Mouse (Mus musculus): ENCODE measurements at regions not wholly inside any gene's neighbourhood (a gene's known extent, or its start where the extent isn't known, plus 50 kb on each side); places are given as distances from the start of the nearest gene placed in this dataset.
A peak's percentile ranks its signal among the peaks of the same experiment; 100 is the strongest.

DNA sequence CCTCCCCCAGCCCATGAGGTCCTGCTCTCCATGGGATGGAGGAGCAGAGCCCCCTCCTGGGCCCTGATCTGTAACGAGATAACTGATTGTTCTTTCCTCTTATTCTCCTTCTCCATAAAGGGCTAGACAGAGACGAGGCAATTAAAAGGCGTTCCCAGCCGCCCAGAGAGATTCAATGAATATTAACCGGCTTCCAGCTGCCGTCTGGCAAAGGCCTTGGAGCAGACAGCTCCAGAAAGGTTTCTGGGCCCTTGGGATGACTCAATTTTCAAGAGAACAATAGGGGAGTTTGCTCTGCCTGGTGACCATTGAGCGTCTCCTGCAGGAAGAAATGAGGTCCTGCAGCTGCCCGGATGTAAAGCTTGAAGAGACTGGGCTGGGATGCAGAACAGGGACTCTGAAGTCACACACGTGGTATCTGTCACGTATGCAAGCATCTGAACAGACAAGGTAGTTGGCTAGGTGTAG is 104.0 kb upstream of the Pcbd1 start:
- DNase-seq (ENCODE audit: low spot score) = no peak
- H3K4me3 ChIP-seq = no peak overlapping the region
- 20% methylated on average over 10 of the region's 10 CpGs for WGBS
- H3K27me3 ChIP-seq (ENCODE audit: low read depth, poor library complexity, severe bottlenecking) = no peaks in the 10 kb centered on the region
- H3K36me3 ChIP-seq = no peaks in the 10 kb centered on the region
- no peaks in the 10 kb centered on the region for H3K9me3 ChIP-seq (replicated peaks)
- H3K4me1 ChIP-seq = peaks cover 15% of the 10 kb centered on the region
- H3K27ac ChIP-seq = no peak overlapping the region

GRCm38 (mm10) chr10:60981770-60982169 is 107.4 kb upstream of the Pcbd1 start:
- Histone ChIP-seq H3K4me3 (no peak overlapping the region), H3K27me3 (ENCODE audit: low read depth, poor library complexity, severe bottlenecking) (0 out of 2 replicates have a peak, but pooled peaks cover 6% of the 10 kb centered on the region), H3K9me3 (replicated peaks) (no peaks in the 10 kb centered on the region), H3K36me3 (no peaks in the 10 kb centered on the region), H3K27ac (no peak overlapping the region), H3K4me1 (peaks cover 24% of the 10 kb centered on the region)
- WGBS = 24% methylated on average over 6 of the region's 6 CpGs
- no peak for DNase-seq (ENCODE audit: low spot score)

- H3K4me1 ChIP-seq = no peaks in the 10 kb centered on the region
- H3K9me3 ChIP-seq (replicated peaks) = no peaks in the 10 kb centered on the region
- H3K27me3 ChIP-seq (ENCODE audit: low read depth, poor library complexity, severe bottlenecking) = no peaks in the 10 kb centered on the region
- no peak overlapping the region for H3K4me3 ChIP-seq
- no peak overlapping the region for H3K27ac ChIP-seq
- DNase-seq (ENCODE audit: low spot score) = no peak
- no peaks in the 10 kb centered on the region for H3K36me3 ChIP-seq
- WGBS = 53% methylated on average over 2 of the region's 2 CpGs
Measured at GRCm38 (mm10) chr10:60973615-60974014, 115.5 kb upstream of the Pcbd1 start.

- H3K4me3 ChIP-seq = no peak overlapping the region
- no peaks in the 10 kb centered on the region for H3K27me3 ChIP-seq (ENCODE audit: low read depth, poor library complexity, severe bottlenecking)
- DNase-seq (ENCODE audit: low spot score) = no peak
- WGBS = 83% methylated on average over 10 of the region's 10 CpGs
- no peak overlapping the region for H3K27ac ChIP-seq
- no peaks in the 10 kb centered on the region for H3K9me3 ChIP-seq (replicated peaks)
- H3K36me3 ChIP-seq = no peaks in the 10 kb centered on the region
- peaks cover 10% of the 10 kb centered on the region; the same call in 1 of the 2 replicates for H3K4me1 ChIP-seq
Measured at GRCm38 (mm10) chr10:60964843-60965242, 124.3 kb upstream of the Pcbd1 start.

GRCm38 (mm10) chr10:60957820-60958233 is 126.4 kb upstream of the Unc5b start:
- Histone ChIP-seq H3K4me1 (peaks cover 11% of the 10 kb centered on the region; the same call in 1 of the 2 replicates), H3K27ac (no peak overlapping the region), H3K36me3 (no peaks in the 10 kb centered on the region), H3K9me3 (replicated peaks) (no peaks in the 10 kb centered on the region), H3K27me3 (ENCODE audit: low read depth, poor library complexity, severe bottlenecking) (0 out of 2 replicates have a peak, but pooled peaks cover 5% of the 10 kb centered on the region), H3K4me3 (no peak overlapping the region)
- no peak for DNase-seq (ENCODE audit: low spot score)
- 55% methylated on average over 17 of the region's 17 CpGs for WGBS

GRCm38 (mm10) chr10:60955467-60955866 is 124.1 kb upstream of the Unc5b start:
- no peak for DNase-seq (ENCODE audit: low spot score)
- no peak overlapping the region for H3K4me3 ChIP-seq
- H3K4me1 ChIP-seq = peaks cover 8% of the 10 kb centered on the region; the same call in 1 of the 2 replicates
- H3K27me3 ChIP-seq (ENCODE audit: low read depth, poor library complexity, severe bottlenecking) = 0 out of 2 replicates have a peak, but pooled peaks cover 8% of the 10 kb centered on the region
- no peak overlapping the region for H3K27ac ChIP-seq
- no peaks in the 10 kb centered on the region for H3K36me3 ChIP-seq
- no peaks in the 10 kb centered on the region for H3K9me3 ChIP-seq (replicated peaks)
- 47% methylated on average over 9 of the region's 9 CpGs for WGBS

GRCm38 (mm10) chr10:60952495-60952894 is 121.1 kb upstream of the Unc5b start:
- Histone ChIP-seq H3K27ac (no peak overlapping the region), H3K27me3 (ENCODE audit: low read depth, poor library complexity, severe bottlenecking) (0 out of 2 replicates have a peak, but pooled peaks cover 3% of the 10 kb centered on the region), H3K9me3 (replicated peaks) (no peaks in the 10 kb centered on the region), H3K36me3 (no peaks in the 10 kb centered on the region), H3K4me1 (peaks cover 14% of the 10 kb centered on the region), H3K4me3 (no peak overlapping the region)
- 19% methylated on average over 7 of the region's 7 CpGs for WGBS
- no peak for DNase-seq (ENCODE audit: low spot score)

DNA sequence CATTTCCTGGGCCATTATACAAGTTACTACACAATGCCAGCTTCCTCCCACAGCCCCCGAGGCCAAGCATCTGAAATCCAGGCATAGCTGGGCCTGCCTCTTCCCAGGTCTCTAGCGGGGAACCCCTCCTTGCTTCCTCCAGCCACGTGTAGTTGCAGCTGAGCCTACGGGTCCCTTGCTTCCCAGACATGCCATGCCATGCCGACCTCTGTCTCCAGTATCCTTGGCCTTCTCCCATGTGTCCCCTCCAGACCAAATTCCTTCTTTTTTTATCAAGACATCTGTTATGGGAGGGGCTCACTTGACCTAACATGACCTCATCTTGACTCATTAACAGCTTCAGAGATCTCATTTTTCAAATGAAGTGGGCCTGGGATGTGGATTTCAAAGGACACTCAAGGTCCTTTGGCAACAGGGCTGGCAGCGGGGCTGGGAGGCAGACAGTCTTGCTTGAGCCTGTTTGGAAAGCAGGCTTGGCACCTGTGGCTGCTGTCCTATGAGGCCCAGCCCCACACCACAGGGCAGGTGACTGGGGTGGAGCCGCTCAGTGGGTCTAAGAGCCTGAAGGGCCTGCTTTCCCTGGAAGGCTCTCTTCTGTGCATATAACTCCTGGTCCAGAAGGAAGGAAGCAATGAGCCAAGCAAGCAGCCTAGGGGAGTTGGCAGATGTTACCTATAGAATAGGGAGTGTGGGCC is 117.7 kb upstream of the Unc5b start:
- 40% methylated on average over 7 of the region's 7 CpGs for WGBS
- Histone ChIP-seq H3K27ac (no peak overlapping the region), H3K27me3 (ENCODE audit: low read depth, poor library complexity, severe bottlenecking) (0 out of 2 replicates have a peak, but pooled peaks cover 3% of the 10 kb centered on the region), H3K4me1 (peaks cover 10% of the 10 kb centered on the region), H3K9me3 (replicated peaks) (no peaks in the 10 kb centered on the region), H3K36me3 (no peaks in the 10 kb centered on the region), H3K4me3 (no peak overlapping the region)
- no peak for DNase-seq (ENCODE audit: low spot score)

DNA sequence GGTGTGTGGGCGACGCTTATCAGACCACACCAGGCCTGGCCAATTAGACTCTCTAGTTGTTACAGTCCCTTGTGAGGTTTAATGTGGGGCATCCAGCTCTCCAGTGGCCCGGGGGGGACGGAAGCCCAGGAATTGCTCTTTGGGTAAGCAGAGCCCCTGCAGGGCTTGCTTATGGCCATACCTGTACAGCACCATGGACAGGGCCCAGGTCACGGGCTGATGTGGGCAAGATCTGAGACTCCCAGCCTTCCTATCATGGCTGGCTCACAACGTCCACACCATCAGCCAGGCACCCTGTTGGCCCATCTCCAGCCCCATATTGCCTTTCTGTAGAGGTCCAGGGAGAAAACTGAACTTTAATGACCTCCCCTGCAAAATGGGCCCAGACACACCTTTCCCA is 111.7 kb upstream of the Unc5b start:
- no peaks in the 10 kb centered on the region for H3K27me3 ChIP-seq (ENCODE audit: low read depth, poor library complexity, severe bottlenecking)
- no peaks in the 10 kb centered on the region for H3K9me3 ChIP-seq (replicated peaks)
- no peak overlapping the region for H3K27ac ChIP-seq
- WGBS = 81% methylated on average over 6 of the region's 6 CpGs
- H3K36me3 ChIP-seq = no peaks in the 10 kb centered on the region
- H3K4me1 ChIP-seq = no peaks in the 10 kb centered on the region
- no peak for DNase-seq (ENCODE audit: low spot score)
- H3K4me3 ChIP-seq = no peak overlapping the region

DNA sequence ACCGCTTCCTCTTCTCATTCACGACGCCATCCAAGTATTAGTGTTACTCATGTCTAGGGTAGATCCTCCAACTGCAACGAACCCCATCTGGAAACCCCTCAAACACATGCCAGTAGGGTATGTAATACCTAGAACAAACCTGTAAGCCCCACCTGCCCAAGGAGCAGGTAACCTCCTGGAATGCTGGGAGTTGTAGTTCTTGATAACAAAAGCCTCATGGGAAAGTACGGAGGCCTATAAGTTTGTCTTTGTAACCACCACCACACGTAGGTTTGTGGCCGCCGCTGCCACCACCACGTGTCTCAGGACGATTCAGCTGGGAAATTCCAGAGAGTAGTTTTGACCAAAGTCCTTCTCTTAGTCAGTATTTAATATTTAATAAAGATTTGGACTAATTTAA is 107.4 kb upstream of the Unc5b start:
- H3K9me3 ChIP-seq (replicated peaks) = no peaks in the 10 kb centered on the region
- H3K4me1 ChIP-seq = peaks cover 36% of the 10 kb centered on the region
- H3K4me3 ChIP-seq = no peak overlapping the region
- H3K27ac ChIP-seq = no peak overlapping the region
- peaks cover 16% of the 10 kb centered on the region for H3K27me3 ChIP-seq (ENCODE audit: low read depth, poor library complexity, severe bottlenecking)
- no peak for DNase-seq (ENCODE audit: low spot score)
- no peaks in the 10 kb centered on the region for H3K36me3 ChIP-seq
- WGBS = 89% methylated on average over 10 of the region's 10 CpGs

DNA sequence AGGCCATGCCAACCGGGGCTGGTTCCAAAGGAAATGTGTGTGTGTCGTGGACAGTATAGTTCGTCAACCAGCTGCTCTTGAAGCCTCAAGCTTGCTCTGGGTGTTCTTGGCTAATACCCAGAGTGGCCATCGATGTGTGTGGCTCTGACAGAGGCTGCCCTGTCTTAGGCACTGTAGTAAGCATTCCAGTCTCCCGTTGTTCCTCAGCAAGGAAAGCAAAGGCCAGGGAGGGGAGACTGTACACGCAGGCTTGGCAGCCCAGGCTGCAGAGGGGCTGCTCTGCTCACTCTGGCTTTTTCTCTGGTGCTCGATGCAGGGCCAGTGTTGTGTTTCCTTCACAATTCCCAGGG is 106.1 kb upstream of the Unc5b start:
- Histone ChIP-seq H3K4me3 (no peak overlapping the region), H3K27ac (no peak overlapping the region), H3K27me3 (ENCODE audit: low read depth, poor library complexity, severe bottlenecking) (peaks cover 16% of the 10 kb centered on the region), H3K4me1 (peaks cover 48% of the 10 kb centered on the region), H3K9me3 (replicated peaks) (no peaks in the 10 kb centered on the region), H3K36me3 (no peaks in the 10 kb centered on the region)
- no peak for DNase-seq (ENCODE audit: low spot score)
- WGBS = 55% methylated on average over 7 of the region's 7 CpGs

- peak overlapping the region; percentile 27; the same call in 1 of the 2 replicates for H3K27ac ChIP-seq
- no peaks in the 10 kb centered on the region for H3K9me3 ChIP-seq (replicated peaks)
- 12% methylated on average over 13 of the region's 13 CpGs for WGBS
- peaks cover 54% of the 10 kb centered on the region for H3K4me1 ChIP-seq
- DNase-seq (ENCODE audit: low spot score) = no peak
- no peak overlapping the region for H3K4me3 ChIP-seq
- H3K27me3 ChIP-seq (ENCODE audit: low read depth, poor library complexity, severe bottlenecking) = peaks cover 16% of the 10 kb centered on the region
- no peaks in the 10 kb centered on the region for H3K36me3 ChIP-seq
Measured at GRCm38 (mm10) chr10:60936659-60937516, 105.5 kb upstream of the Unc5b start.
